Mouse (Mus musculus): Measurements from ENCODE around the gene Dio1. TPM values are rescaled to one million over a fixed set of nuclear protein-coding genes. Genes with fewer than 3 reads are reported as not detected.

Gene Dio1
- polyA plus RNA-seq, 1 experiment from 2014 or later, result 0.08 TPM

GRCm38 (mm10) chr4:107292273-107292662 is 14.7 kb downstream of the Dio1 start:
- WGBS (ENCODE audit: insufficient replicate concordance), result 22% methylated on average over 4 of the region's 4 CpGs
- H3K27ac ChIP-seq (ENCODE audit: low read length), result no peak overlapping the region
- H3K4me3 ChIP-seq (ENCODE audit: low read depth, low read length), result no peak overlapping the region
- H3K9me3 ChIP-seq (replicated peaks; ENCODE audit: control insufficient read depth, low read length), result no peaks in the 10 kb centered on the region
- H3K4me1 ChIP-seq (ENCODE audit: control insufficient read depth, low read depth, low read length), result no peaks in the 10 kb centered on the region; the same call in 1 of the 2 replicates
- no peaks in the 10 kb centered on the region for H3K27me3 ChIP-seq (ENCODE audit: control insufficient read depth, insufficient read depth, low read depth, low read length)
- no peak overlapping the region for H3K4me2 ChIP-seq (ENCODE audit: low read depth, low read length)
- ATAC-seq (ENCODE audit: low read depth), result no peak
- H3K9ac ChIP-seq (ENCODE audit: low read depth, low read length), result no peak overlapping the region
- H3K36me3 ChIP-seq (ENCODE audit: control insufficient read depth, insufficient read depth), result no peaks in the 10 kb centered on the region

- no peaks in the 10 kb centered on the region for H3K36me3 ChIP-seq (ENCODE audit: control insufficient read depth, insufficient read depth)
- no peak for ATAC-seq (ENCODE audit: low read depth)
- H3K4me1 ChIP-seq (ENCODE audit: control insufficient read depth, low read depth, low read length), result no peaks in the 10 kb centered on the region; the same call in 1 of the 2 replicates
- no peak overlapping the region for H3K27ac ChIP-seq (ENCODE audit: low read length)
- no peaks in the 10 kb centered on the region for H3K9me3 ChIP-seq (replicated peaks; ENCODE audit: control insufficient read depth, low read length)
- 71% methylated on average over 7 of the region's 7 CpGs for WGBS (ENCODE audit: insufficient replicate concordance)
- H3K4me3 ChIP-seq (ENCODE audit: low read depth, low read length), result no peak overlapping the region
- H3K27me3 ChIP-seq (ENCODE audit: control insufficient read depth, insufficient read depth, low read depth, low read length), result no peaks in the 10 kb centered on the region
- H3K9ac ChIP-seq (ENCODE audit: low read depth, low read length), result no peak overlapping the region
- H3K4me2 ChIP-seq (ENCODE audit: low read depth, low read length), result no peak overlapping the region
These were observed 15.2 kb downstream of the Dio1 start for GRCm38 (mm10) chr4:107291611-107292272.

DNA sequence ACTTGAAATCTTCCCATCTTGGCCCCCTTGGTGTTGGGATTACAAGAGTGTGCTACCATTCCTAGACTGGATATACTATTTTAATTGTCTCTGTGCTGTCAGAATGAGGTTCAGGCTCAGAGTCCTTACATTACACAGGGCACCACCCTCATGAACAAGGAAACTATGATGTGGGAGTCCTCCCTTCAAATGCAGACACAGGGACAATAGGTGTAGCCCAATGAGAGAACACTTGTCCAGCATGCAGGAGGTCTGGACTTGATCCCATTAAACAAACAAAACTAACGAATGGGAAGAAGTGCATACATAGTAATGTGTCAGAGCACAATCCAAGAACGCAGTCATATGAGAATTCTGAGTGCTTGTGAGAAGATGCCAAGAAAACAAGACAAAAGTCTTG is 19.5 kb downstream of the Dio1 start:
- Histone ChIP-seq H3K27ac (ENCODE audit: low read length) (no peak overlapping the region), H3K4me3 (ENCODE audit: low read depth, low read length) (no peak overlapping the region), H3K27me3 (ENCODE audit: control insufficient read depth, insufficient read depth, low read depth, low read length) (no peaks in the 10 kb centered on the region), H3K4me1 (ENCODE audit: control insufficient read depth, low read depth, low read length) (no peaks in the 10 kb centered on the region; the same call in 1 of the 2 replicates), H3K9me3 (replicated peaks; ENCODE audit: control insufficient read depth, low read length) (no peaks in the 10 kb centered on the region), H3K36me3 (ENCODE audit: control insufficient read depth, insufficient read depth) (no peaks in the 10 kb centered on the region), H3K9ac (ENCODE audit: low read depth, low read length) (no peak overlapping the region), H3K4me2 (ENCODE audit: low read depth, low read length) (no peak overlapping the region)
- ATAC-seq (ENCODE audit: low read depth), result no peak
- 78% methylated on average over 2 of the region's 2 CpGs for WGBS (ENCODE audit: insufficient replicate concordance)

GRCm38 (mm10) chr4:107286386-107286785 is 20.6 kb downstream of the Dio1 start:
- H3K9ac ChIP-seq (ENCODE audit: low read depth, low read length), result no peak overlapping the region
- 72% methylated on average over 8 of the region's 8 CpGs for WGBS (ENCODE audit: insufficient replicate concordance)
- no peaks in the 10 kb centered on the region for H3K4me1 ChIP-seq (ENCODE audit: control insufficient read depth, low read depth, low read length)
- no peaks in the 10 kb centered on the region for H3K9me3 ChIP-seq (replicated peaks; ENCODE audit: control insufficient read depth, low read length)
- H3K27ac ChIP-seq (ENCODE audit: low read length), result no peak overlapping the region
- no peaks in the 10 kb centered on the region for H3K36me3 ChIP-seq (ENCODE audit: control insufficient read depth, insufficient read depth)
- ATAC-seq (ENCODE audit: low read depth), result no peak
- no peak overlapping the region for H3K4me3 ChIP-seq (ENCODE audit: low read depth, low read length)
- no peak overlapping the region for H3K4me2 ChIP-seq (ENCODE audit: low read depth, low read length)
- H3K27me3 ChIP-seq (ENCODE audit: control insufficient read depth, insufficient read depth, low read depth, low read length), result no peaks in the 10 kb centered on the region

- H3K27me3 ChIP-seq (ENCODE audit: control insufficient read depth, insufficient read depth, low read depth, low read length), result no peaks in the 10 kb centered on the region
- no peak overlapping the region for H3K27ac ChIP-seq (ENCODE audit: low read length)
- ATAC-seq (ENCODE audit: low read depth), result no peak
- H3K4me1 ChIP-seq (ENCODE audit: control insufficient read depth, low read depth, low read length), result no peaks in the 10 kb centered on the region
- WGBS (ENCODE audit: insufficient replicate concordance), result 45% methylated on average over 3 of the region's 3 CpGs
- H3K4me3 ChIP-seq (ENCODE audit: low read depth, low read length), result no peak overlapping the region
- no peaks in the 10 kb centered on the region for H3K36me3 ChIP-seq (ENCODE audit: control insufficient read depth, insufficient read depth)
- no peak overlapping the region for H3K9ac ChIP-seq (ENCODE audit: low read depth, low read length)
- H3K4me2 ChIP-seq (ENCODE audit: low read depth, low read length), result no peak overlapping the region
- H3K9me3 ChIP-seq (replicated peaks; ENCODE audit: control insufficient read depth, low read length), result no peaks in the 10 kb centered on the region
These were observed 21.3 kb downstream of the Dio1 start for GRCm38 (mm10) chr4:107285446-107286200.

DNA sequence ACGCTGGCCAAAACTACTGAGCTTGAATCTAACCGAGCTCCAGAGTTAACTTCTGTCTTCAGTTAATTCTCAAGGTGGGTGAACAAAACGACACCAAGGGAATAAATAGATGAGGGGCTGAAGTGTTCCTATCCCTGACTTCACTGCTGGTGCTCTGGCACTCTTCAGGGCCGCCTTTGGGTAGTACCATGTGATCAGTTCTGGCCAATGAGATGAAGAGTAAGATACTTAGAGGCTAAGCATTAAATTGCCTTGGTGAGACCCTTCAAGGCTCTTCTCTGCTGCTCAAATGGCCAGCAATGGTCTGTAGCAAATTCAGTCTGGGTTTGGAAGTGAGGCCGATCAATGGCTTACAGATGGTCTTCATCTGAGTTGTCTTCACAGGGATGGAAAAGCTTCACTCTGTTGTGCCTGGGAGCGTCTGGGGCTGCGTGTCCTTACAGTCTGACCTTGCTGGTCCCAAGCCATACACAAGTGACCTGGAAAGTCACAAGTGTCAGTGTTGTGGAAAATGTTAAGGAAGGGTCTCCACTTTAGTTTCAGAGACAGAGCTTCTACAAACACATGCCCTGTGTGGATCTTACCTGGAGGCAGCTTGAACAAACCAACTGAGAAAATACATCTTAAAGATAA is 26.0 kb downstream of the Dio1 start:
- Histone ChIP-seq H3K9me3 (replicated peaks; ENCODE audit: control insufficient read depth, low read length) (no peaks in the 10 kb centered on the region), H3K27me3 (ENCODE audit: control insufficient read depth, insufficient read depth, low read depth, low read length) (no peaks in the 10 kb centered on the region), H3K9ac (ENCODE audit: low read depth, low read length) (no peak overlapping the region), H3K4me3 (ENCODE audit: low read depth, low read length) (no peak overlapping the region), H3K27ac (ENCODE audit: low read length) (no peak overlapping the region), H3K4me1 (ENCODE audit: control insufficient read depth, low read depth, low read length) (no peaks in the 10 kb centered on the region), H3K36me3 (ENCODE audit: control insufficient read depth, insufficient read depth) (no peaks in the 10 kb centered on the region), H3K4me2 (ENCODE audit: low read depth, low read length) (no peak overlapping the region)
- ATAC-seq (ENCODE audit: low read depth), result no peak
- WGBS (ENCODE audit: insufficient replicate concordance), result 72% methylated on average over 7 of the region's 7 CpGs

- ATAC-seq (ENCODE audit: low read depth), result no peak
- H3K27me3 ChIP-seq (ENCODE audit: control insufficient read depth, insufficient read depth, low read depth, low read length), result no peaks in the 10 kb centered on the region
- no peaks in the 10 kb centered on the region for H3K9me3 ChIP-seq (replicated peaks; ENCODE audit: control insufficient read depth, low read length)
- no peaks in the 10 kb centered on the region for H3K4me1 ChIP-seq (ENCODE audit: control insufficient read depth, low read depth, low read length)
- H3K4me3 ChIP-seq (ENCODE audit: low read depth, low read length), result no peak overlapping the region
- no peaks in the 10 kb centered on the region for H3K36me3 ChIP-seq (ENCODE audit: control insufficient read depth, insufficient read depth)
- no peak overlapping the region for H3K27ac ChIP-seq (ENCODE audit: low read length)
- WGBS (ENCODE audit: insufficient replicate concordance), result 47% methylated on average over 8 of the region's 8 CpGs
- H3K9ac ChIP-seq (ENCODE audit: low read depth, low read length), result no peak overlapping the region
- H3K4me2 ChIP-seq (ENCODE audit: low read depth, low read length), result no peak overlapping the region
These were observed 28.7 kb downstream of the Dio1 start for GRCm38 (mm10) chr4:107278188-107278707.

DNA sequence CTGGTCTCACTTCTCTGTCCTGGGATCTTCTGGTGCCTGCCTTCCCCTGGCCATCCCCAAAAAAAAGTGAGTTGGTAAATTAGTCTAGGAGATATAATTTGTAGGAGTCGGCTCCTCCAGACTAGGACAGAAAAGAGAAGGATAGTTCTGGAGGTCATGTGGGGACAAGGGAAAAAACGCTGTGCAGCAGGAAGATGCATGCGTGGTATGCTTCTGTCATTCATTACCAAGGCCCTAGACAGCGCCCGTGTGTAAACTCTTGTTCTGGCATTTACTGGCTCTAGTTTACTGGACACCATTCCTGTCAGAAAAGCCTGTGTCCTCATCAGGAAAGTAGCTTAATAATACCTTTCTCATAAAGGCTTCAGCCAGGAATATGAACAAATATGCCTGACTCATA is 32.5 kb downstream of the Dio1 start:
- Histone ChIP-seq H3K4me3 (ENCODE audit: low read depth, low read length) (no peak overlapping the region), H3K4me1 (ENCODE audit: control insufficient read depth, low read depth, low read length) (no peaks in the 10 kb centered on the region), H3K27me3 (ENCODE audit: control insufficient read depth, insufficient read depth, low read depth, low read length) (no peaks in the 10 kb centered on the region), H3K27ac (ENCODE audit: low read length) (no peak overlapping the region), H3K4me2 (ENCODE audit: low read depth, low read length) (no peak overlapping the region), H3K9ac (ENCODE audit: low read depth, low read length) (no peak overlapping the region), H3K9me3 (replicated peaks; ENCODE audit: control insufficient read depth, low read length) (no peaks in the 10 kb centered on the region), H3K36me3 (ENCODE audit: control insufficient read depth, insufficient read depth) (no peaks in the 10 kb centered on the region)
- no peak for ATAC-seq (ENCODE audit: low read depth)
- 70% methylated on average over 5 of the region's 5 CpGs for WGBS (ENCODE audit: insufficient replicate concordance)

GRCm38 (mm10) chr4:107273683-107274082 is 33.3 kb downstream of the Dio1 start:
- 63% methylated on average over 4 of the region's 4 CpGs for WGBS (ENCODE audit: insufficient replicate concordance)
- Histone ChIP-seq H3K27me3 (ENCODE audit: control insufficient read depth, insufficient read depth, low read depth, low read length) (no peaks in the 10 kb centered on the region), H3K27ac (ENCODE audit: low read length) (no peak overlapping the region), H3K4me3 (ENCODE audit: low read depth, low read length) (no peak overlapping the region), H3K9ac (ENCODE audit: low read depth, low read length) (no peak overlapping the region), H3K4me2 (ENCODE audit: low read depth, low read length) (no peak overlapping the region), H3K9me3 (replicated peaks; ENCODE audit: control insufficient read depth, low read length) (no peaks in the 10 kb centered on the region), H3K36me3 (ENCODE audit: control insufficient read depth, insufficient read depth) (no peaks in the 10 kb centered on the region), H3K4me1 (ENCODE audit: control insufficient read depth, low read depth, low read length) (no peaks in the 10 kb centered on the region)
- ATAC-seq (ENCODE audit: low read depth), result no peak

Measured in liver, embryonic 16.5 days (tissue).